Mouse (Mus musculus): ENCODE results near the gene Olfr586.

The Olfr586 gene

GRCm38 (mm10) chr7:103125538-103125937, at the start of gene Olfr586:
TSS of gene Olfr586 (minus strand) at chr7:103125638.
- DNase-seq (ENCODE audit: low read depth, low spot score) = no peak

- DNase-seq (ENCODE audit: low read depth, low spot score) = no peak
These were observed 44.3 kb upstream of the Olfr586 start for GRCm38 (mm10) chr7:103169697-103170096.

GRCm38 (mm10) chr7:103156256-103156655, 30.8 kb upstream of the Olfr586 start, which contains the start of gene Olfr589:
TSS of gene Olfr589 (minus strand) at chr7:103156356.
- DNase-seq (ENCODE audit: low read depth, low spot score) = no peak

GRCm38 (mm10) chr7:103140579-103140978, 15.1 kb upstream of the Olfr586 start, which contains the start of gene Olfr588-ps1:
TSS of gene Olfr588-ps1 (plus strand) at chr7:103140879.
- DNase-seq (ENCODE audit: low read depth, low spot score) = no peak

GRCm38 (mm10) chr7:103119406-103119805, 6.0 kb downstream of the Olfr586 start:
- DNase-seq (ENCODE audit: low read depth, low spot score) = peak; percentile 8

- no peak for DNase-seq (ENCODE audit: low read depth, low spot score)
These were observed 28.0 kb downstream of the Olfr586 start, which contains the start of gene Olfr585 for GRCm38 (mm10) chr7:103097420-103097819. TSS of gene Olfr585 (plus strand) at chr7:103097720.

GRCm38 (mm10) chr7:103081585-103081984, 43.9 kb downstream of the Olfr586 start, which contains the start of gene Olfr584:
TSS of gene Olfr584 (plus strand) at chr7:103081885.
- DNase-seq (ENCODE audit: low read depth, low spot score) = no peak
